Mouse (Mus musculus): Measurements from ENCODE around the gene Foxn1. TPM values are rescaled to one million over a fixed set of nuclear protein-coding genes. Genes with fewer than 3 reads are reported as not detected.

Gene Foxn1
- polyA plus RNA-seq, 1 experiment from 2014 or later = not detected

GRCm38 (mm10) chr11:78344890-78345715 lies 41.3 kb downstream of the Foxn1 start:
- Histone ChIP-seq H3K4me2 (no peak overlapping the region), H3K4me3 (ENCODE audit: low read depth, low read length) (0 out of 2 replicates have a peak overlapping the region, but pooled peaks have one; percentile 3), H3K27me3 (ENCODE audit: control insufficient read depth, insufficient read depth, low read length) (no peaks in the 10 kb centered on the region), H3K4me1 (ENCODE audit: control insufficient read depth, insufficient read depth, low read length) (peaks cover 9% of the 10 kb centered on the region), H3K9me3 (ENCODE audit: control insufficient read depth, low read length) (no peaks in the 10 kb centered on the region), H3K27ac (ENCODE audit: low read depth, low read length) (0 out of 2 replicates have a peak overlapping the region, but pooled peaks have one; percentile 25), H3K9ac (ENCODE audit: low read length) (peak overlapping the region; percentile 32; the same call in 1 of the 2 replicates), H3K36me3 (ENCODE audit: control insufficient read depth, insufficient read depth, low read length) (no peaks in the 10 kb centered on the region)
- DNase-seq (ENCODE audit: low spot score, missing footprints) (peak; percentile 86), ATAC-seq (ENCODE audit: low FRiP score) (no peak)
- 68% methylated on average over 8 of the region's 8 CpGs for WGBS

DNA sequence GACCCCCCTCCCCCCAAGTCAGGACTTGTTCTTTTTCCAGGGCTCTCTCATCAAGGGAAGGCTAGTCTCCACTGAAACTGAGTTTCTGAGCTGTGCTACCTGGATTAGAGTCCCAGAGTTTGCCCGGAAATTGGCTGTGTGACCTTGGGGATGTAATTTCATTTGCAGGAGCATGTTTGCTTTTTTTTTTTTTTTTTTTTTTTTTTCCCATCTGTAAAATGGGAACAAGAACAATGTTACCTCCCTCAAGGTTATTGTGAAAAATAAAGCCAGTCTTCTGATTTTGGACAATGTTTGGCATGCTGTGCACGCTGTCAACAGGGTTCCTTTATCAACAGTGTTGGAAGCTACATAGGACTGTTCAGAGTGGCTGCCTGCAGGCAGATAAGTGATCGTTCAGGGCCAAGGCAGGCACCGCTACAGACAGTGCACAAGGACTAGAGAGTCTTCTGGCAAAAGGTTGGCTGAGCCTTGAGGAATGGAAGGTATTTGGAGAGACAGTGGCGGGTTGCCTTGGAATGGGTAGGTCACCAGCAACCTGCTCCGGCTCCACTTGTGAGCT lies 41.9 kb downstream of the Foxn1 start:
- no peak for ATAC-seq (ENCODE audit: low FRiP score)
- WGBS = 75% methylated on average over 6 of the region's 6 CpGs
- Histone ChIP-seq H3K27ac (ENCODE audit: low read depth, low read length) (0 out of 2 replicates have a peak overlapping the region, but pooled peaks have one; percentile 25), H3K9me3 (ENCODE audit: control insufficient read depth, low read length) (no peaks in the 10 kb centered on the region), H3K4me2 (peak overlapping the region; percentile 87), H3K36me3 (ENCODE audit: control insufficient read depth, insufficient read depth, low read length) (no peaks in the 10 kb centered on the region), H3K9ac (ENCODE audit: low read length) (peak overlapping the region; percentile 96), H3K4me1 (ENCODE audit: control insufficient read depth, insufficient read depth, low read length) (peaks cover 9% of the 10 kb centered on the region), H3K27me3 (ENCODE audit: control insufficient read depth, insufficient read depth, low read length) (no peaks in the 10 kb centered on the region), H3K4me3 (ENCODE audit: low read depth, low read length) (peak overlapping the region; percentile 85)
- no peak for DNase-seq (ENCODE audit: low spot score, missing footprints)

GRCm38 (mm10) chr11:78343381-78344327 lies 42.7 kb downstream of the Foxn1 start, which contains the start of gene Unc119:
TSS of gene Unc119 (plus strand) at chr11:78343482.
- Histone ChIP-seq H3K27me3 (ENCODE audit: control insufficient read depth, insufficient read depth, low read length) (no peaks in the 10 kb centered on the region), H3K4me1 (ENCODE audit: control insufficient read depth, insufficient read depth, low read length) (peaks cover 9% of the 10 kb centered on the region), H3K4me3 (ENCODE audit: low read depth, low read length) (peak within 1 kb of the TSS; percentile 85), H3K27ac (ENCODE audit: low read depth, low read length) (peak within 1 kb of the TSS; percentile 76), H3K36me3 (ENCODE audit: control insufficient read depth, insufficient read depth, low read length) (no peaks in the 10 kb centered on the region; the same call in 1 of the 2 replicates), H3K9ac (ENCODE audit: low read length) (peak within 1 kb of the TSS; percentile 96), H3K4me2 (peak within 1 kb of the TSS; percentile 87), H3K9me3 (ENCODE audit: control insufficient read depth, low read length) (no peaks in the 10 kb centered on the region)
- DNase-seq (ENCODE audit: low spot score, missing footprints) = peak; percentile 94
- peak; percentile 85 for ATAC-seq (ENCODE audit: low FRiP score)
- 2% methylated on average over 65 of the region's 66 CpGs for WGBS

DNA sequence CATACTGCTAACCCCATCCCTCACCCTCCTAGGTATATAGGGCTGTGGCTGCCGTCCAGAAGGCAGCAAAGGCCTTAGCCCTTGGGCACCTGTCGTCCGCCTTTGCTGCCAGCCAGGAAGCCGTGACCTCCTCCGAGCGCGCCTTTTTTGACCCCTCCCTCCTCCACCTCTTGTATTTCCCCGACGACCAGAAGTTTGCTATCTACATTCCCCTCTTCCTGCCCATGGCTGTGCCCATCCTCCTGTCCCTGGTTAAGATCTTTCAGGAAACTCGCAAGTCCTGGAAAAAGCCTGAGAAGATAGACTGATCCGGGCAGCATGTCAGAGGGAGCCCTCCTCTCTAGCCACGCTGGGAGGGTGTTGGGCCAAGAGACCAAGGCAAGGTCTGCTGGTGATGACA lies 44.7 kb downstream of the Foxn1 start:
- Histone ChIP-seq H3K4me3 (ENCODE audit: low read depth, low read length) (no peak overlapping the region), H3K4me2 (no peak overlapping the region), H3K9ac (ENCODE audit: low read length) (no peak overlapping the region), H3K9me3 (ENCODE audit: control insufficient read depth, low read length) (no peaks in the 10 kb centered on the region), H3K27ac (ENCODE audit: low read depth, low read length) (no peak overlapping the region), H3K36me3 (ENCODE audit: control insufficient read depth, insufficient read depth, low read length) (no peaks in the 10 kb centered on the region; the same call in 1 of the 2 replicates), H3K4me1 (ENCODE audit: control insufficient read depth, insufficient read depth, low read length) (peaks cover 9% of the 10 kb centered on the region), H3K27me3 (ENCODE audit: control insufficient read depth, insufficient read depth, low read length) (no peaks in the 10 kb centered on the region)
- peak; percentile 56 for DNase-seq (ENCODE audit: low spot score, missing footprints)
- WGBS = 90% methylated on average over 12 of the region's 12 CpGs
- ATAC-seq (ENCODE audit: low FRiP score) = no peak

DNA sequence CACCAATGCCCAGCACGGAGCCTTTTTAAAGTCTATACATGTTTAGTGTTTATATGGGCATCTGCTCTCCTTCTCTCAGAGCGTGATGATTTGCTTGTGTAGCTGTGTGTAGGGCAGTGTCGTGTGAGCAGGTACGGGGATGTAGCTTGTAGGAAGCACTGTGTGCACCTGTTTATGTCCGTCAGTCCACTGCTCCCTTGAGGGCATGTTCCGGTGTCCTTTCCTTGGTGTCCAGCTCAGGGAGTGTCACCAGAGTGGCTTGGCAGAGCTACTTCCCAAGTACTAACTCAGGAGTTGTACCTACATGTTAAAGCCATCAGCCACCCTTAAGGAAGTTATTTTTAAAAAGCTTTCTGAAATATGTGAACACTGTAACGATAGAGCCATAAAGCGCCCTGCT lies 49.3 kb downstream of the Foxn1 start:
- ATAC-seq (ENCODE audit: low FRiP score) (no peak), DNase-seq (ENCODE audit: low spot score, missing footprints) (no peak)
- no peak overlapping the region for H3K4me2 ChIP-seq
- no peak overlapping the region for H3K4me3 ChIP-seq (ENCODE audit: low read depth, low read length)
- H3K27me3 ChIP-seq (ENCODE audit: control insufficient read depth, insufficient read depth, low read length) = no peaks in the 10 kb centered on the region
- no peaks in the 10 kb centered on the region for H3K4me1 ChIP-seq (ENCODE audit: control insufficient read depth, insufficient read depth, low read length)
- H3K9ac ChIP-seq (ENCODE audit: low read length) = no peak overlapping the region
- H3K27ac ChIP-seq (ENCODE audit: low read depth, low read length) = no peak overlapping the region
- WGBS = 98% methylated on average over 8 of the region's 8 CpGs
- no peaks in the 10 kb centered on the region for H3K9me3 ChIP-seq (ENCODE audit: control insufficient read depth, low read length)
- peaks cover 2% of the 10 kb centered on the region; the same call in 1 of the 2 replicates for H3K36me3 ChIP-seq (ENCODE audit: control insufficient read depth, insufficient read depth, low read length)

- H3K4me2 ChIP-seq = no peak overlapping the region
- 93% methylated on average over 5 of the region's 5 CpGs for WGBS
Observed at GRCm38 (mm10) chr11:78333992-78334391, 52.4 kb downstream of the Foxn1 start.

GRCm38 (mm10) chr11:78332676-78333075 lies 53.7 kb downstream of the Foxn1 start:
- ATAC-seq (ENCODE audit: low FRiP score) = no peak
- no peak for DNase-seq (ENCODE audit: low spot score, missing footprints)
- H3K36me3 ChIP-seq (ENCODE audit: control insufficient read depth, insufficient read depth, low read length) = peaks cover 2% of the 10 kb centered on the region; the same call in 1 of the 2 replicates
- 95% methylated on average over 12 of the region's 12 CpGs for WGBS
- H3K9me3 ChIP-seq (ENCODE audit: control insufficient read depth, low read length) = no peaks in the 10 kb centered on the region
- H3K27ac ChIP-seq (ENCODE audit: low read depth, low read length) = no peak overlapping the region
- H3K9ac ChIP-seq (ENCODE audit: low read length) = no peak overlapping the region
- no peaks in the 10 kb centered on the region for H3K27me3 ChIP-seq (ENCODE audit: control insufficient read depth, insufficient read depth, low read length)
- H3K4me3 ChIP-seq (ENCODE audit: low read depth, low read length) = no peak overlapping the region
- peaks cover 6% of the 10 kb centered on the region for H3K4me1 ChIP-seq (ENCODE audit: control insufficient read depth, insufficient read depth, low read length)
- H3K4me2 ChIP-seq = no peak overlapping the region

More at GRCm38 (mm10) chr11:78333992-78334391, 52.4 kb downstream of the Foxn1 start:
- Histone ChIP-seq H3K4me3 (ENCODE audit: low read depth, low read length) (no peak overlapping the region), H3K27ac (ENCODE audit: low read depth, low read length) (no peak overlapping the region), H3K9ac (ENCODE audit: low read length) (no peak overlapping the region), H3K36me3 (ENCODE audit: control insufficient read depth, insufficient read depth, low read length) (peaks cover 2% of the 10 kb centered on the region; the same call in 1 of the 2 replicates), H3K4me1 (ENCODE audit: control insufficient read depth, insufficient read depth, low read length) (peaks cover 4% of the 10 kb centered on the region), H3K9me3 (ENCODE audit: control insufficient read depth, low read length) (no peaks in the 10 kb centered on the region), H3K27me3 (ENCODE audit: control insufficient read depth, insufficient read depth, low read length) (no peaks in the 10 kb centered on the region)
- no peak for DNase-seq (ENCODE audit: low spot score, missing footprints)
- ATAC-seq (ENCODE audit: low FRiP score) = no peak

DNA sequence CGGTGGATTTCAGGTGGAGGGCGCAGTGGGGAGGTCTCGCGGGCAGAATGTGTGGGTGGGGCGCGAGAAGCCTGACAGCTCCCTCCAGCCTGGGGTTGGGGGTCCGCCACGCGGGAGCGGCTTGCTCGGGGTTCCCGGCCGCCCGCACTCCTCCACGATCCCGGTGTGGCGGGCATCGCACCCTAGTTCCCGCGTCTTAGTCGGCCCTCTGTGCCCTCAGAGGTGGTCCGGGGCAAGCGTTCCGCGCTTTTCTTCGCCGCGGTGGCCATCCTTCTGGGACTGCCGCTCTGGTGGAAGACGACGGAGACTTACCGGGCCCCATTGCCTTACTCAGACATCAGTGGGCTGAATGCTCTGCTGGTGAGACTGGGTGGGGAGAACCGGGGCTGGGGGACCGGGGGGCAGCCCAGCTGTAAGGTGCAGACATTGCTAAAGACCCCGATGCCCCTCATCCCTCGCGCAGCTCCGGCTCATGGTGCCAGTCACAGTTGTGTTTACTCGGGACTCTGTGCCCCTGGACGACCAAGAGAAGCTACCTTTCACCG lies 57.8 kb downstream of the Foxn1 start:
- H3K9me3 ChIP-seq (ENCODE audit: control insufficient read depth, low read length) = no peaks in the 10 kb centered on the region
- peak overlapping the region; percentile 98 for H3K4me2 ChIP-seq
- no peaks in the 10 kb centered on the region for H3K27me3 ChIP-seq (ENCODE audit: control insufficient read depth, insufficient read depth, low read length)
- ATAC-seq (ENCODE audit: low FRiP score) (peak; percentile 65; the same call in 1 of the 2 replicates), DNase-seq (ENCODE audit: low spot score, missing footprints) (peak; percentile 92)
- peaks cover 6% of the 10 kb centered on the region for H3K4me1 ChIP-seq (ENCODE audit: control insufficient read depth, insufficient read depth, low read length)
- no peak overlapping the region for H3K27ac ChIP-seq (ENCODE audit: low read depth, low read length)
- WGBS = under 1% methylated on average over 41 of the region's 41 CpGs
- peak overlapping the region; percentile 88 for H3K9ac ChIP-seq (ENCODE audit: low read length)
- peak overlapping the region; percentile 91 for H3K4me3 ChIP-seq (ENCODE audit: low read depth, low read length)
- no peaks in the 10 kb centered on the region for H3K36me3 ChIP-seq (ENCODE audit: control insufficient read depth, insufficient read depth, low read length)
